Mouse (Mus musculus): Measurements from ENCODE around the gene Rsph14.

DNA sequence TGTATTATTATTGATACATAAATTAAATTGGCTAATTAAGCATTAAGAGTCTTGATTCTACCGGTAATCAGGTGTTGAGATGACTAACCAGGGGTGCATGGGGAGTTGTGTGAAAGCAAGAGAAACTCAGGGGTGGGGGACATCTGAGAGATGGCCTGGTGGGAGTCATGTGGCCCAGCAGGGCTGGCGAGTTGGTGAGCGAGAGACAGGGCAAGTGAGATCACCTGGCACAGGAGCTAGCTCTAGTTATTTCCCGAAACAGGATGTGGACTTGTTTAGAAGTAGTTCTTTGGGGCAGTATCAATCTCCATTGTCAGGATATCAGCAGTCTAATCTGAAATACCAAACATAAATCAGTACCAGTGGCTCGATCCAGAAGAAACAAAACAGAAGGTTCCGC is 100.8 kb downstream of the Rsph14 start:
- no peak for TF ChIP-seq GATA1 (IDR thresholded peaks at IDR 0.05; ENCODE audit: low read length)
- TF ChIP-seq TAL1 (IDR thresholded peaks at IDR 0.05; ENCODE audit: low read length), result no peak

All from erythroblast, embryonic 14.5 days (primary cell).